Mouse (Mus musculus): ENCODE data around the gene Tub. TPM values are rescaled to one million over a fixed set of nuclear protein-coding genes. Genes with fewer than 3 reads are reported as not detected.

Tub gene
- 2.7 to 4.5 TPM (median 4.1 TPM) in 4 replicates for total RNA-seq (2023)

GRCm38 (mm10) chr7:108950312-108950761, at the start of gene Tub:
Gene Tub, plus strand, starts transcription at chr7:108950338.

GRCm38 (mm10) chr7:108929726-108930393, 20.3 kb upstream of the Tub start, which contains the start of gene Nlrp10:
Gene Nlrp10, minus strand, starts transcription at chr7:108930178.

GRCm38 (mm10) chr7:108933794-108934731, 16.1 kb upstream of the Tub start, which contains the start of gene Eif3f:
Gene Eif3f, plus strand, starts transcription at chr7:108934417.

GRCm38 (mm10) chr7:109083113-109083812, 133.1 kb downstream of the Tub start, which contains the start of gene Ric3:
Gene Ric3, minus strand, starts transcription at chr7:109083331.

Other genes starting within 250 kb of the Tub start
- not detected in 4 replicates for gene Olfr512, start 237.0 kb upstream of the Tub start, total RNA-seq (2023)
- not detected in 4 replicates for gene Olfr513, start 199.4 kb upstream of the Tub start, total RNA-seq (2023)
- not detected in 4 replicates for gene Olfr514, start 124.3 kb upstream of the Tub start, total RNA-seq (2023)
- not detected in 4 replicates for gene Olfr516, start 99.8 kb upstream of the Tub start, total RNA-seq (2023)
- gene Olfr517, start 78.0 kb upstream of the Tub start, total RNA-seq (2023): not detected in 4 replicates
- not detected in 4 replicates for gene Olfr518, start 65.3 kb upstream of the Tub start, total RNA-seq (2023)
- gene Olfr519, start 55.9 kb upstream of the Tub start, total RNA-seq (2023): not detected in 4 replicates
- 3.3 to 5.3 TPM (median 4.7 TPM) in 4 replicates for gene Nlrp10, start 20.2 kb upstream of the Tub start, total RNA-seq (2023)
- 241 to 271 TPM (median 255 TPM) in 4 replicates for gene Eif3f, start 15.9 kb upstream of the Tub start, total RNA-seq (2023)
- 0.21 to 0.36 TPM (median 0.34 TPM) in 3 of 4 replicates, not detected in the other for gene Ric3, start 133.0 kb downstream of the Tub start, total RNA-seq (2023)
- not detected in 4 replicates for gene Lmo1, start 224.9 kb downstream of the Tub start, total RNA-seq (2023)